Mouse (Mus musculus) midbrain, postnatal 0 days (tissue): ENCODE measurements around the gene Popdc3. TPM values are rescaled to one million over a fixed set of nuclear protein-coding genes. Genes with fewer than 3 reads are reported as not detected.
A peak's percentile ranks its signal among the peaks of the same experiment; 100 is the strongest.
"Not testable (repeated sequence)": the region's sequence is repeated elsewhere in the genome, so short reads cannot be mapped to it uniquely, and the experiment has no call there.

Experiments
- ATAC-seq: fragments of 200-750 bp; cut with Nextera tagmentation; 2 replicates; pipeline ENCODE4 v1.8.0; 2017; ENCODE audit warnings: moderate number of reproducible peaks, mild to moderate bottlenecking, moderate TSS enrichment, moderate library complexity; ENCODE audit not compliant: low FRiP score
- DNase-seq: peaks from one replicate; pipeline ENCODE4 v3.0.0-alpha.2; 2015; ENCODE audit warnings: low spot score
- H3K27ac ChIP-seq: fragments of 300-500 bp; sonication (generic); 2 replicates; pipeline ENCODE4 v1.5.1; 2014; ENCODE audit warnings: low read depth, mild to moderate bottlenecking, low read length, mixed read lengths
- H3K27me3 ChIP-seq: fragments of 300-500 bp; sonication (generic); 2 replicates; pipeline ENCODE4 v1.6.1; 2014; ENCODE audit warnings: low read length, control low read depth, mixed read lengths; ENCODE audit not compliant: insufficient read depth
- H3K36me3 ChIP-seq: fragments of 300-500 bp; sonication (generic); 2 replicates; pipeline ENCODE4 v1.6.1; 2014; ENCODE audit warnings: low read length, control low read depth, mixed read lengths; ENCODE audit not compliant: insufficient read depth
- H3K4me1 ChIP-seq: fragments of 300-500 bp; sonication (generic); 2 replicates; pipeline ENCODE4 v1.6.1; 2014; ENCODE audit warnings: mild to moderate bottlenecking, control low read depth, antibody characterized with exemption, low read length, mixed read lengths; ENCODE audit not compliant: insufficient read depth
- H3K4me2 ChIP-seq: fragments of 300-500 bp; sonication (generic); 2 replicates; pipeline ENCODE4 v1.6.1; 2014; ENCODE audit warnings: low read depth, mild to moderate bottlenecking, low read length, mixed read lengths; ENCODE audit not compliant: poor library complexity, severe bottlenecking
- H3K4me3 ChIP-seq: fragments of 300-500 bp; sonication (generic); 2 replicates; pipeline ENCODE4 v1.5.1; 2014; ENCODE audit warnings: low read depth, mild to moderate bottlenecking, low read length, moderate library complexity
- H3K9ac ChIP-seq: fragments of 300-500 bp; sonication (generic); replicated peaks from 2 replicates; pipeline ENCODE4 v1.6.1; 2014; ENCODE audit warnings: mild to moderate bottlenecking, low read length, moderate library complexity, mixed read lengths; ENCODE audit not compliant: poor library complexity, severe bottlenecking
- H3K9me3 ChIP-seq: fragments of 300-500 bp; sonication (generic); 2 replicates; pipeline ENCODE4 v1.6.1; 2016; ENCODE audit warnings: low read length, control low read depth
- CTCF ChIP-seq: IDR thresholded peaks from 2 replicates; pipeline ENCODE4 v1.5.1; 2016; ENCODE audit warnings: antibody characterized with exemption, mild to moderate bottlenecking
- WGBS: fragments of 180-500 bp; shearing (Covaris S2); extraction: QIAGEN DNeasy Blood & Tissue Kit; methylation state at CpG from one replicate; pipeline ENCODE4 v1.1.7; 2014; 5-methylcytosine and 5-hydroxymethylcytosine counted together
- polyA plus RNA-seq: library from polyadenylated mRNA; unstranded; fragments of >200 nt; fragmentation: Nextera tagmentation; extraction: Ambion mirVana; gene quantifications from 2 replicates; pipeline ENCODE4 v1.2.1, GENCODE M21; 2015
- total RNA-seq: library from RNA; depleted of rRNA; stranded (reverse); fragments of >200 nt; gene quantifications from 2 replicates; pipeline ENCODE4 v1.2.3, GENCODE M21; 2014; rRNA removed

Popdc3 gene
- total and polyA plus RNA-seq, 2 experiments from 2014 or later: 2.4 to 2.7 TPM

DNA sequence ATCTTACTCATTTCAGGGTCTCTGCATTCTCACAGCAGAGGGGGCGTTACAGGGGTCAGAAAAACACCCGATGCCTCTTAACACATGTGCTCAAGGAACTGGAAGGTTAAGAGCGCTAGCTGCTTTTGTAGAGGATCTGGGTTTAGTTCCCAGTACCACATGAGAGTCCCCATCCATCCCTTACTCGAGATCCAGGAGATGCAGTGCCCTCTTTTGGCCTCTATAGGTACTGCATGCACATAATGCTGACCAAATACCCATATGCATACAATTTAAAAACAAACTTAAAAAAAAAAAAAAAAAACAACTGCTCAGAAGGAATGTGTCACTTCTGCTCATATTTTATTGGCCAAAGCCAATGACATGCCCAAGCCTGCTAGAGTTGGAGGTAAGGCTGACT is 166.5 kb downstream of the Popdc3 start:
- H3K4me2 ChIP-seq: no peak overlapping the region
- no peak overlapping the region for H3K27ac ChIP-seq
- H3K36me3 ChIP-seq: no peaks in the 10 kb centered on the region
- DNase-seq: no peak
- ATAC-seq: no peak
- no peaks in the 10 kb centered on the region for H3K27me3 ChIP-seq
- WGBS: 86% methylated on average over 4 of the region's 4 CpGs
- no peaks in the 10 kb centered on the region for H3K4me1 ChIP-seq
- H3K9ac ChIP-seq: no peak overlapping the region
- H3K4me3 ChIP-seq: no peak overlapping the region
- no peaks in the 10 kb centered on the region for H3K9me3 ChIP-seq
- 0 out of 2 replicates have a peak, but pooled peaks have one; percentile 25 for TF ChIP-seq CTCF

DNA sequence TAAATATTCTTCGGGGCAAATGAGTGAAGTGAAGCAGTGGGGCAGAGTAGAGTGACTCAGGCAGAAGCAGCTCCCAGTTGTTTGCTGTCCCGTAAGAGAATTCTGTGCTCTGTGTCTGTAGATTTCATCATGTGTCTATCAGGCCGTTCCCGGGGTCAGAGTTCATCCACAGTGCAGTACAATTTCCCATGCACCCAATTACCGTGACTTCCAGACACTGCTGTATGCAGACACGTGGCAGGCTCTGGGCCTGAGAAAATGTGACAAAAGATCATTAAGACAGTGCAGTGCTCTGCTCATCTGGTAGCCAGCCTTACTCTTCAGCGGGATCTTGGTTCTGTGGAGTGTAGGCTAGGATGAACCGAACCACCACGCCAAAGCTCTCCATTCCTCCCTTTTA is 167.3 kb downstream of the Popdc3 start:
- Histone ChIP-seq H3K36me3 (no peaks in the 10 kb centered on the region), H3K4me2 (no peak overlapping the region), H3K27me3 (no peaks in the 10 kb centered on the region), H3K4me1 (no peaks in the 10 kb centered on the region), H3K27ac (no peak overlapping the region), H3K9me3 (no peaks in the 10 kb centered on the region), H3K4me3 (no peak overlapping the region), H3K9ac (no peak overlapping the region)
- ATAC-seq (no peak), DNase-seq (no peak)
- TF ChIP-seq CTCF: no peak
- 89% methylated on average over 9 of the region's 9 CpGs for WGBS

DNA sequence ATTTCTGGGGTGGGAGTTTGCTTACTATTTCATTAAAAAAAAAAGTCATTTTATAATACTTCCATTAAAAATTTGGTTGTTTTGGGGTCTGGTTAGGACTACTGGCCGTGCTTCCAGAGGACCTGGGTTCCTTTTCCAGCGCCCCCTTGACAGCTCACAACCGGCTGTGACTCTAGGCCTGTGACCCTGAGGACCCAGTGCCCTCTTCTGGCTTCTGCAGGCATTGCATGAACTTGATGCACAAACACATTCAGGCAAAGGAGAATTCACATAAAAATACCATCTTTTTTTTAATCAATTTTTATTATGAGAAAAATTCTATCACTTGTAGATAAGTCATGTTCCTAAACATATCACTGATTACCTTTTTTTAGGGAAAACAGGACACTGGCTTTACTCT is 170.2 kb downstream of the Popdc3 start:
- H3K27ac ChIP-seq, H3K36me3 ChIP-seq, H3K4me3 ChIP-seq, H3K4me2 ChIP-seq, H3K4me1 ChIP-seq, H3K27me3 ChIP-seq, DNase-seq, H3K9me3 ChIP-seq, ATAC-seq, H3K9ac ChIP-seq: not testable (repeated sequence)
- 91% methylated on average over 3 of the region's 3 CpGs for WGBS
- TF ChIP-seq CTCF: 0 out of 2 replicates have a peak, but pooled peaks have one; percentile 20

DNA sequence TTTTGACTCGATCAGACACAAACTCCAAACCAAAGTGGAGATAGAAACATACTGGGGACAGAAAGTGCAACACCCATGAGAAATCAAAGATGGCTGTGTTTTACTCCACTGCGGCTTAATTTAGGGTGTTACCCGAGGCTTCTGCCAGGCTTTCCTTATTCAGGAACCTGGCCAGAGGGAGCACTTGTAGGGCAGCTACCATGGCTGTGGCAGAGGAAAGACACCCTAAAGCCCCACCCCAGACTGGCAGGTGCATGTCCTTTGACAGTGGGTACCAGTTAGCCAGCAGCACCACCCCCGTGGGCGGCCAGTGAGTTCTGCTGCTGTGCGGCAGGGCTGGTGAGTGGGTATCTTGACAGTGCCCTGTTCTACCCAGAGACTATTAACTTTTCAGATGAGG is 178.2 kb downstream of the Popdc3 start:
- H3K27me3 ChIP-seq: no peaks in the 10 kb centered on the region
- no peaks in the 10 kb centered on the region for H3K4me1 ChIP-seq
- H3K4me2 ChIP-seq: no peak overlapping the region
- 92% methylated on average over 6 of the region's 6 CpGs for WGBS
- no peak overlapping the region for H3K27ac ChIP-seq
- H3K9ac ChIP-seq: no peak overlapping the region
- TF ChIP-seq CTCF: no peak
- no peaks in the 10 kb centered on the region for H3K36me3 ChIP-seq
- H3K9me3 ChIP-seq: no peaks in the 10 kb centered on the region
- DNase-seq: no peak
- no peak overlapping the region for H3K4me3 ChIP-seq
- ATAC-seq: no peak

DNA sequence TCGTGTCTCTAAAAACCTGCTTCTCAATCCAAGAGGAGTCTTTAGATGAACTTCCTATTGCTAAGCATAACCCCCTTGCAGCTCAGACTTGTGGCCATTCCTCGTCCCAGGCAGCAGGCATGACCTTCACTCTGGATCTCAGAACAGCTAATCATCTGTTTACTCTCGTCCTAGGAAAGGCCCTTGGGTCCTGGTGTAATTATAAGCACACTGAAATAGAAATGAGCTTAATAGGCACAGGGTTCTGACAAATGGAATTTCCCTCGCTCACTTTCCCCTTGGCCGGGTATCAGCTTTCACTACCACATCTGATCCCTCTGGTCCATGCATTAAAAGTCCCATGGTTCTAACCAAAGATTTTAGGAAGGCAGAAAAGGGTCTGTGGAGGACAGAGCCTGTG is 185.5 kb downstream of the Popdc3 start:
- Histone ChIP-seq H3K9me3 (no peaks in the 10 kb centered on the region), H3K36me3 (no peaks in the 10 kb centered on the region), H3K4me1 (no peaks in the 10 kb centered on the region), H3K27ac (no peak overlapping the region), H3K9ac (no peak overlapping the region), H3K4me2 (no peak overlapping the region), H3K27me3 (no peaks in the 10 kb centered on the region), H3K4me3 (no peak overlapping the region)
- 62% methylated on average over 5 of the region's 5 CpGs for WGBS
- no peak for TF ChIP-seq CTCF
- ATAC-seq: no peak
- DNase-seq: no peak

DNA sequence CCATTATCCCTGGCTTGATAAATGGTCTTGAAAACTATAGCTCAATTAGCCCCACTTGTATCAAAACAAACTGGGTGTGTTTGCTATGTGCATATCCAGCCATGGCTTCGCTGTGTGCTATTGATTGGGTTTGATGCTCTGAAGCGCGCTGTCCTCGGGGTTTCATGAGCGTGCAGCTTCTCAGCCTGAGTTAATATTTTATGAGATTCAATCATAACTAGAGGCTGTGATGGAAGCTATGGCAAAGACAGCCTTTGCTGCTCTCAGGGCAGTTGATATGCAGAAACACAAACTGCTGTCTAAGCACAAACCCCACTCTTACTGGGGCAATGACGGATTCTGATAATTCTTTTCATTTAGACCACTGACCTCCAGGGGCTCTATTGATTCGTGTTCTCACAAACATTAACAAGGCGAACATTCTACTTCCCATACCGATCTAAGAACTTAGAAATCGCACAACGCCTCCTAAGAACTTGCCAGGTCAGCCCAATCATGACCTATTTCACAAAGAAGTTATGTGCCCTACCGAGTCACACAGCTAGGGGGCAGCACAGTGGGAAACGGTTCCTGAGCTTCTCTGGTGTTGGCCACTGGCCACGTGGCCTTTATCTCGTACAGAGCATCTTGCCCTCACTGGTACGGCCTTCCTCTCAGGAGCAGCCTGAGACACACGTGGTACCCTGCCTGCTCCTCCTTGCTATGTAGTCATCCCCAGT is 189.2 kb downstream of the Popdc3 start:
- DNase-seq: no peak
- TF ChIP-seq CTCF: peak; percentile 57
- H3K9ac ChIP-seq: no peak overlapping the region
- H3K4me2 ChIP-seq: no peak overlapping the region
- 78% methylated on average over 17 of the region's 17 CpGs for WGBS
- no peak overlapping the region for H3K27ac ChIP-seq
- no peak overlapping the region for H3K4me3 ChIP-seq
- H3K27me3 ChIP-seq: no peaks in the 10 kb centered on the region
- no peaks in the 10 kb centered on the region for H3K9me3 ChIP-seq
- H3K4me1 ChIP-seq: no peaks in the 10 kb centered on the region
- no peaks in the 10 kb centered on the region for H3K36me3 ChIP-seq
- ATAC-seq: peak; percentile 45; the same call in 1 of the 2 replicates

Other genes starting within 250 kb of the Popdc3 start
- gene Prep, start 110.9 kb upstream of the Popdc3 start, total RNA-seq: 23.8 and 25.6 TPM in 2 replicates
- 21.1 and 21.5 TPM in 2 replicates for gene Prep, start 110.9 kb upstream of the Popdc3 start, polyA plus RNA-seq
- 2.7 TPM in 2 replicates for gene Bves, start 157.7 kb downstream of the Popdc3 start, total RNA-seq
- gene Bves, start 157.7 kb downstream of the Popdc3 start, polyA plus RNA-seq: 1.0 and 1.3 TPM in 2 replicates